Mouse (Mus musculus) heart, postnatal 0 days (tissue): ENCODE measurements at regions not wholly inside any gene's neighbourhood (a gene's known extent, or its start where the extent isn't known, plus 50 kb on each side); places are given as distances from the start of the nearest gene placed in this dataset.

Experiments
- CTCF ChIP-seq: IDR thresholded peaks from 2 replicates; pipeline ENCODE4 v1.5.1; 2016; ENCODE audit warnings: antibody characterized with exemption, control low read depth, low read depth
- EP300 ChIP-seq: IDR thresholded peaks from 2 replicates; pipeline ENCODE4 v1.6.1; 2016; ENCODE audit warnings: antibody characterized with exemption, low read depth

GRCm38 (mm10) chr10:117899410-117899935, 53.6 kb upstream of the Rap1b start:
- no peak for TF ChIP-seq CTCF
- TF ChIP-seq EP300: no peak
